Mouse (Mus musculus) CH12.LX (cell line): ENCODE measurements at regions not wholly inside any gene's neighbourhood (a gene's known extent, or its start where the extent isn't known, plus 50 kb on each side); places are given as distances from the start of the nearest gene placed in this dataset.

Source experiments
- DNase-seq: peaks from one replicate; pipeline ENCODE4 v3.0.0-alpha.2; 2013; ENCODE audit errors: extremely low read depth
- H3K27ac ChIP-seq: 2 replicates; pipeline ENCODE4 v1.5.1; 2012; ENCODE audit warnings: low read depth, mild to moderate bottlenecking, control low read depth, moderate library complexity; ENCODE audit not compliant: insufficient read depth
- H3K27me3 ChIP-seq: replicated peaks from 2 replicates; pipeline ENCODE3; 2012; ENCODE audit warnings: inconsistent platforms
- H3K36me3 ChIP-seq, 2 experiments: replicated peaks in 1 of 2; 2 replicates each; pipeline versions ENCODE3 to v1.6.1; 2012; ENCODE audit warnings: inconsistent platforms in 1 of 2, low read length in 1 of 2, mild to moderate bottlenecking in 1 of 2, mixed read lengths in 1 of 2, moderate library complexity in 1 of 2; ENCODE audit not compliant: control insufficient read depth in 1 of 2, insufficient read depth in 1 of 2
- H3K4me1 ChIP-seq, 2 experiments: 2 replicates each; pipeline ENCODE4 v1.6.1; 2012; ENCODE audit warnings: inconsistent platforms in 1 of 2, moderate library complexity in 1 of 2; ENCODE audit not compliant: insufficient read depth in 2 of 2, control insufficient read depth in 1 of 2
- H3K4me2 ChIP-seq: 2 replicates; pipeline ENCODE4 v1.6.1; 2012; ENCODE audit warnings: low read depth, mild to moderate bottlenecking, control low read depth; ENCODE audit not compliant: poor library complexity, insufficient read depth, severe bottlenecking
- H3K4me3 ChIP-seq, 3 experiments: fragments of 150-350 bp in 1 of 3; sonication (generic) in 1 of 3; replicated peaks in 1 of 3; 2 replicates each; pipeline versions ENCODE3 to v1.5.1; 2011 to 2012; ENCODE audit warnings: low read depth in 2 of 3, low read length in 2 of 3, mild to moderate bottlenecking in 2 of 3, moderate library complexity in 2 of 3, control low read depth in 1 of 3, improper control_type of control experiment in 1 of 3, inconsistent platforms in 1 of 3, mixed read lengths in 1 of 3; ENCODE audit not compliant: poor library complexity in 1 of 3
- H3K79me2 ChIP-seq: replicated peaks from 2 replicates; pipeline ENCODE4 v1.6.1; 2012; ENCODE audit warnings: mild to moderate bottlenecking, moderate library complexity; ENCODE audit not compliant: control insufficient read depth, poor library complexity, insufficient read depth, severe bottlenecking; ENCODE audit errors: extremely low read depth
- H3K9ac ChIP-seq: 2 replicates; pipeline ENCODE4 v1.6.1; 2012; ENCODE audit warnings: low read depth, mild to moderate bottlenecking, control low read depth, moderate library complexity; ENCODE audit not compliant: insufficient read depth
- H3K9me3 ChIP-seq: replicated peaks from 2 replicates; pipeline ENCODE3; 2012; ENCODE audit warnings: low read length, inconsistent platforms, mixed read lengths
- BHLHE40 ChIP-seq: IDR thresholded peaks from 2 replicates; pipeline ENCODE4 v1.6.1; 2011; ENCODE audit warnings: mild to moderate bottlenecking, low read depth, low read length, improper control_type of control experiment
- CHD2 ChIP-seq: IDR thresholded peaks from 2 replicates; pipeline ENCODE4 v1.6.1; 2011; ENCODE audit warnings: low read length, improper control_type of control experiment
- CTCF ChIP-seq, 2 experiments: IDR thresholded peaks in 1 of 2; conservative IDR thresholded peaks in 1 of 2; 2 replicates each; pipeline ENCODE4 v1.5.1; 2011 to 2012; ENCODE audit warnings: low read depth in 2 of 2, low read length in 2 of 2, improper control_type of control experiment in 1 of 2, inconsistent platforms in 1 of 2, mild to moderate bottlenecking in 1 of 2, moderate library complexity in 1 of 2
- ELF1 ChIP-seq: IDR thresholded peaks from 2 replicates; pipeline ENCODE4 v1.6.1; 2014; ENCODE audit warnings: low read depth, mild to moderate bottlenecking, inconsistent platforms, low read length, improper control_type of control experiment
- ETS1 ChIP-seq: conservative IDR thresholded peaks from 2 replicates; pipeline ENCODE4 v1.6.1; 2012; ENCODE audit warnings: low read depth, mild to moderate bottlenecking, inconsistent platforms, low read length, improper control_type of control experiment, moderate library complexity
- HCFC1 ChIP-seq: IDR thresholded peaks from 2 replicates; pipeline ENCODE4 v1.6.1; 2012; ENCODE audit warnings: low read depth, mild to moderate bottlenecking, inconsistent platforms, low read length, improper control_type of control experiment
- IRF4 ChIP-seq: IDR thresholded peaks from 2 replicates; pipeline ENCODE4 v1.6.1; 2014; ENCODE audit warnings: low read depth, mild to moderate bottlenecking, inconsistent platforms, low read length, improper control_type of control experiment
- JUND ChIP-seq: conservative IDR thresholded peaks from 2 replicates; pipeline ENCODE4 v1.6.1; 2011; ENCODE audit warnings: low read depth, low read length, improper control_type of control experiment
- MEF2A ChIP-seq: IDR thresholded peaks from 2 replicates; pipeline ENCODE4 v1.6.1; 2014; ENCODE audit warnings: low read depth, mild to moderate bottlenecking, inconsistent platforms, low read length, improper control_type of control experiment, borderline replicate concordance
- MYC ChIP-seq: IDR thresholded peaks from 2 replicates; pipeline ENCODE4 v1.6.1; 2011; ENCODE audit warnings: low read depth, mild to moderate bottlenecking, improper control_type of control experiment, low read length
- PAX5 ChIP-seq: IDR thresholded peaks from 2 replicates; pipeline ENCODE4 v1.6.1; 2012; ENCODE audit warnings: low read length, inconsistent platforms, mixed read lengths
- POLR2A ChIP-seq: IDR thresholded peaks from 2 replicates; pipeline ENCODE4 v1.6.1; 2011; ENCODE audit warnings: low read depth, mild to moderate bottlenecking, improper control_type of control experiment, low read length
- POLR2AphosphoS2 ChIP-seq: IDR thresholded peaks from 2 replicates; pipeline ENCODE4 v1.6.1; 2011; ENCODE audit warnings: low read depth, low read length, improper control_type of control experiment
- RAD21 ChIP-seq: IDR thresholded peaks from 2 replicates; pipeline ENCODE4 v1.6.1; 2011; ENCODE audit warnings: low read depth, mild to moderate bottlenecking, low read length, improper control_type of control experiment, moderate library complexity
- RCOR1 ChIP-seq: conservative IDR thresholded peaks from 2 replicates; pipeline ENCODE4 v1.6.1; 2012; ENCODE audit warnings: low read depth, mild to moderate bottlenecking, inconsistent platforms, low read length, improper control_type of control experiment
- SIN3A ChIP-seq: IDR thresholded peaks from 2 replicates; pipeline ENCODE4 v1.6.1; 2012; ENCODE audit warnings: low read length, improper control_type of control experiment, inconsistent platforms
- UBTF ChIP-seq: IDR thresholded peaks from 2 replicates; pipeline ENCODE4 v1.6.1; 2012; ENCODE audit warnings: low read depth, mild to moderate bottlenecking, inconsistent platforms, low read length, improper control_type of control experiment, moderate library complexity
- USF2 ChIP-seq: conservative IDR thresholded peaks from 2 replicates; pipeline ENCODE4 v1.6.1; 2011; ENCODE audit warnings: low read depth, low read length, improper control_type of control experiment
- ZNF384 ChIP-seq: IDR thresholded peaks from 2 replicates; pipeline ENCODE4 v1.6.1; 2012; ENCODE audit warnings: low read depth, low read length, improper control_type of control experiment, inconsistent platforms
- dilution Hi-C: fragments of 300-500 bp; cut with MboI; formaldehyde crosslinking; loops from 2 replicates; pipeline ENCODE4 v1.14.3; 2020; ENCODE audit warnings: low sequenced_read_pairs; ENCODE audit not compliant: extremely low pct_unique_long_range_greater_than_20kb, extremely low pct_ligation_motif_present
- in situ Hi-C: fragments of 300-500 bp; cut with MboI; formaldehyde crosslinking; loops from 3 replicates; pipeline ENCODE4 v1.14.3; 2019; ENCODE audit warnings: low sequenced_read_pairs, low pct_ligation_motif_present, low pct_unique_long_range_greater_than_20kb, mixed read lengths

DNA sequence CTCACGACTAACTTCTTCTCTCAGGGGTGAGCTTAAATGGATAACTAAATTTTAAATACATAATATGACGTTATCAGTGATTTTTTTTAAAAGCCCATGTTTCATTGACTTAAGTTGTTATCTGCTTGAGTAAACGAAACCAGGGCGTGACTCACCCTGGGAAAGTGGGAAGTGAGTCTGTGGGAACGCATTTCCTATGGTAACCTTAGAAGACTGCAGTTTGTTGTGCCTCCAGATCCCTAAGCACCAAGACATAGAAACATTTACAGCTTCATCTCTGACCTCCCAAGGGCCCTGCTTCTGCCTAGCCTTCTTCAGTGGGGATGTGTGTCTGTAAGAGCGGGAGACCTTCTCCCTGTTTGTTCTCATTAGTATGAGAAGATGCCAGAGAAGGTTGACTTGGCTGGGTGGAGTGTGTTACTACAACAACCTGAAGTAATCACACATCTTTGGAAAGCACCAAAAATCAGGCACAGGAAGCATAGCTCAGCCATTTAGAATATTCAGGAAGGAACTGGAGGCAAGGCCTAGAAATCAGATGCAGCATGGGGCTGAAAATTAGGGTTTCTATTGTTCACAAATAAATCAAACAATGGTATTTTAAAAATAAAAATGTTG is 207.1 kb upstream of the Zpld1 start:
- H3K4me1 ChIP-seq: no peaks in the 10 kb centered on the region; a peak in 1 of 4 replicates
- H3K9ac ChIP-seq: no peak overlapping the region
- no peak overlapping the region for H3K27ac ChIP-seq
- H3K79me2 ChIP-seq: no peaks in the 10 kb centered on the region
- H3K27me3 ChIP-seq: no peaks in the 10 kb centered on the region
- no peaks in the 10 kb centered on the region for H3K36me3 ChIP-seq
- TF ChIP-seq CHD2: no peak
- in situ Hi-C loops: no loop called here
- H3K4me2 ChIP-seq: no peak overlapping the region
- no peak overlapping the region for H3K4me3 ChIP-seq
- dilution Hi-C loops: no loop called here
- H3K9me3 ChIP-seq: no peaks in the 10 kb centered on the region
- DNase-seq: no peak

DNA sequence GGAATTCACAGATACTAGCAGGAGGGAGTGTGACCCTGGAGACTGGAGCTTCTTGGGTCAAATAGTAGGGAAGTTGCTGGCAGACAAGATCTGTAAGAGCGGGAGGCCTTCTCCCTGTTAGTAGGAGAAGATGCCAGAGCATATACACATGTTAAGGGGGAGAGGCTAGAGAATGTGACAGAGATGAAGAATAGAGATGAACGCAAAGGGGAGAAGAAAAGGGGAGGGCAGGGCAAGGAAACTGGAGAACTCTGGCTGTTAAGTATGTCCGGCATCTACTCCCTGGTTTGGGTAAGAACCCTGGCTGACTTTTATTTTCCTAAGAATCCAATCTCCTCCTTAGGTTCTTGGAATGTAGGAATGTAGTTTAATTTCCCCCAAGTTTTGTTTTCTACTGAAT is 206.5 kb upstream of the Zpld1 start:
- in situ Hi-C loops: no loop called here
- no peak overlapping the region for H3K27ac ChIP-seq
- no peak overlapping the region for H3K4me2 ChIP-seq
- H3K9ac ChIP-seq: no peak overlapping the region
- no peaks in the 10 kb centered on the region; a peak in 1 of 4 replicates for H3K4me1 ChIP-seq
- no peaks in the 10 kb centered on the region for H3K36me3 ChIP-seq
- no peak overlapping the region for H3K4me3 ChIP-seq
- TF ChIP-seq USF2 (no peak), RAD21 (no peak), RCOR1 (no peak), MYC (no peak), ZNF384 (no peak), POLR2A (no peak), MEF2A (no peak), BHLHE40 (no peak), IRF4 (no peak), CTCF (conservative IDR thresholded peaks at IDR 0.05 in 1 of 2, IDR thresholded peaks at IDR 0.05 in 1 of 2; ENCODE audit: low read depth in 2 of 2, low read length in 2 of 2) (no peak), ETS1 (no peak), SIN3A (no peak), UBTF (no peak), JUND (no peak), ELF1 (no peak), HCFC1 (no peak), POLR2AphosphoS2 (no peak), PAX5 (no peak)
- H3K79me2 ChIP-seq: no peaks in the 10 kb centered on the region
- H3K27me3 ChIP-seq: no peaks in the 10 kb centered on the region
- no peak for DNase-seq
- dilution Hi-C loops: no loop called here
- H3K9me3 ChIP-seq: no peaks in the 10 kb centered on the region
